Mouse (Mus musculus) hindbrain, embryonic 15.5 days (tissue): ENCODE measurements at regions not wholly inside any gene's neighbourhood (a gene's known extent, or its start where the extent isn't known, plus 50 kb on each side); places are given as distances from the start of the nearest gene placed in this dataset.

Source experiments
- ATAC-seq: fragments of 200-750 bp; cut with Nextera tagmentation; 2 replicates; pipeline ENCODE4 v1.8.0; 2017; ENCODE audit warnings: low read depth, moderate number of reproducible peaks, moderate TSS enrichment; ENCODE audit not compliant: low FRiP score
- H3K27ac ChIP-seq: fragments of 300-500 bp; sonication (generic); replicated peaks from 2 replicates; pipeline ENCODE4 v1.5.1; 2015; ENCODE audit warnings: mild to moderate bottlenecking, inconsistent platforms
- H3K27me3 ChIP-seq: fragments of 300-500 bp; sonication (generic); 2 replicates; pipeline ENCODE4 v1.6.1; 2015; ENCODE audit warnings: control low read depth, inconsistent platforms
- H3K36me3 ChIP-seq: fragments of 300-500 bp; sonication (generic); 2 replicates; pipeline ENCODE4 v1.6.1; 2015; ENCODE audit warnings: control low read depth, inconsistent platforms
- H3K4me1 ChIP-seq: fragments of 300-500 bp; sonication (generic); replicated peaks from 2 replicates; pipeline ENCODE4 v1.6.1; 2015; ENCODE audit warnings: control low read depth, inconsistent platforms
- H3K4me2 ChIP-seq: fragments of 300-500 bp; sonication (generic); 2 replicates; pipeline ENCODE4 v1.6.1; 2015; ENCODE audit warnings: moderate library complexity, mild to moderate bottlenecking, inconsistent platforms
- H3K4me3 ChIP-seq: fragments of 300-500 bp; sonication (generic); 2 replicates; pipeline ENCODE4 v1.5.1; 2015; ENCODE audit warnings: mild to moderate bottlenecking, inconsistent platforms
- H3K9ac ChIP-seq: fragments of 300-500 bp; sonication (generic); 2 replicates; pipeline ENCODE4 v1.6.1; 2015; ENCODE audit warnings: inconsistent platforms
- H3K9me3 ChIP-seq: fragments of 300-500 bp; sonication (generic); 2 replicates; pipeline ENCODE4 v1.6.1; 2016; ENCODE audit warnings: control low read depth, inconsistent platforms
- whole genome bisulfite sequencing: fragments of 180-500 bp; shearing (Covaris S2); methylation state at CpG from one replicate; pipeline ENCODE4 v1.1.7; 2015; 5-methylcytosine and 5-hydroxymethylcytosine counted together

DNA sequence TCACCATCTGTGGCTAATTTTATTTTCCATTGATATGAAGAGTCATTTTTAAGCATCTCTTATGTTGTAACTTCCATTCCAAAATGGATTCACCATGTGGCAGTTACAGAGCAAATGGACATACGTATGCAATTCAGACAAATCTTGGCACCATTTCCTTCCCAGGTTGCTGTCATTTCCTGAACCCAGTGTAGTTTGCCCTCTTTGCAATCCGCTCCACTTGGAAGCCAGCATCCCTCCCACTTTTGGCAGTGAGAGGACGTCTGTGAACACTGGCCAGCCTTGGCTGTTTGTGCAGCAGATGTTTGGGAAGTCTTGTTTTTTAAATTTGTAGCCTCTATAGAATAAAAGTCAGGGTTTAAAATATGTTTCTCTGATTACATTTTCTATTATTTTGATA, 510.6 kb upstream of the Cdh7 start:
- H3K27ac ChIP-seq: no peak overlapping the region
- H3K36me3 ChIP-seq: no peaks in the 10 kb centered on the region
- 57% methylated on average over 3 of the region's 3 CpGs for WGBS
- no peak overlapping the region for H3K4me2 ChIP-seq
- no peaks in the 10 kb centered on the region for H3K27me3 ChIP-seq
- no peak overlapping the region for H3K9ac ChIP-seq
- H3K4me3 ChIP-seq: no peak overlapping the region
- no peaks in the 10 kb centered on the region for H3K9me3 ChIP-seq
- ATAC-seq: peak; percentile 73
- no peaks in the 10 kb centered on the region for H3K4me1 ChIP-seq

DNA sequence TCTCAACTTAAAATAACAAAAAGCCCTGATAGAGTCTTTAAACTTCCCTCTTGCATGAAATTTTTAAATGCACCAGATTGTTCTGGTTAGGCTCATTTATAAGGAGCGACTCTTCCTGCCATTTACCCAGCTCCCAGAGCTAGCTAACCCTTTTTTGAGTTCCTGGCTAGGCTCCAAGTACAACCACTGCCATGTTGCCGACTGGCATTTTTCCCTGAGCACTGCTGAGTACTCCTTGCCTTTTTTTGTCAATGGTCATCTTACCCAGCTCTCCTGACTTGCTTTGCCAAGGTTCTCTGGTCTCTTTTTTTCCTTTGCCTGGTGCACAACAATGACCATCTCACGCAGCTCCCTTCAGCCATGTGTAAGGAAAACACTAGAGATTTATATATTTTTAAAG, 500.8 kb upstream of the Cdh7 start:
- no peak for ATAC-seq

DNA sequence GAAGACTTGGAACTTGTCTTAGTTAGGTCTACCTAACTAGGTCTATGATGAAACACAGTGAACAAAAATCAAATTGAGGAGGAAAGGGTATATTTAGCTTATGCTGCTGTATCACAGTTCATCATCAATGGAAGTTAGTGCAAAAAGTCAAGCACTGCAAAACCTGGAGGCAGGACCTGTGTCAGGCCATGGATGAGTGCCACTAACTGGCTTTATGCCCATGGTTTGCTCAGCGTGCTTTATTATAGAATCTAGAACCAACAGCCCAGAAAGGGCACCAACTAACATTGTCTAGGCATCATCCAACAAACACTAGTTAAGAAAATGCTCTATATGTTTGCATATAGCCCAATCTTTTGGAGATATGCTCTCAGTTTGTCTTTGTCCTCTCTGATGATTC, 486.3 kb upstream of the Cdh7 start:
- no peaks in the 10 kb centered on the region for H3K27me3 ChIP-seq
- H3K4me1 ChIP-seq: no peaks in the 10 kb centered on the region
- no peak overlapping the region for H3K4me3 ChIP-seq
- no peak overlapping the region for H3K4me2 ChIP-seq
- no peak for ATAC-seq
- H3K9ac ChIP-seq: no peak overlapping the region
- no peak overlapping the region for H3K27ac ChIP-seq
- no peaks in the 10 kb centered on the region for H3K9me3 ChIP-seq
- no peaks in the 10 kb centered on the region for H3K36me3 ChIP-seq
- WGBS: 68% methylated on average over 1 of the region's 1 CpGs

More for the DNA sequence above, 500.8 kb upstream of the Cdh7 start:
- H3K27me3 ChIP-seq: no peaks in the 10 kb centered on the region
- H3K9ac ChIP-seq: no peak overlapping the region
- no peaks in the 10 kb centered on the region for H3K36me3 ChIP-seq
- no peak overlapping the region for H3K4me3 ChIP-seq
- no peaks in the 10 kb centered on the region for H3K4me1 ChIP-seq
- no peak overlapping the region for H3K27ac ChIP-seq
- H3K9me3 ChIP-seq: no peaks in the 10 kb centered on the region
- no peak overlapping the region for H3K4me2 ChIP-seq
- WGBS: 51% methylated on average over 3 of the region's 3 CpGs

DNA sequence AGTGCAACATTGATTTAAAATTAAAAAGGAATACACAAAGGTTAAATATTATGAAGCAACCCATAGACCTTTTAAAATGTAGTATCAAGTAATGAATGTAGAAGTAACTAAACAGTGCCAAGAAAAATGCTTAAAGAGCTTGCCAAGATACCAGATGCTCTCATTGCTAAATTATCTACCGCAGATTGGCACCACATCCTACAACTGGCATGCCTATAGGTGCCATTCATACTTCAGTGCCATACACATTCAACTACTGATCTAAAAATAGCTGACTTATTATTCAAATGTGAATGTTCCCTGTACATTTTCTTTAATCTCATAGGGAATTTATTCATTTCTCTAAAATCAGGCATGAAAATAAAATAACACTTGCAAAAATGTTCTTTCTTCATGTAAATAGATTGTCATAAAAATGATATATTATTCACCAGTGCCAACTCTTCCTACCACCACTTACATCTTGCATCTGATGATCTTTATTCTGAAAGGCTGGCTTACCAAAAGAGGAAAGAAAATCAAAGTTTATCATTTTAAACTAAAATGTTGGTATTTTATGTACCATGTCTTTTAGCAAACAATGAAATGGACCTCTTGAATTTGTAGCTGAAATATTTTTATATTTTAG, 469.5 kb upstream of the Cdh7 start:
- H3K4me2 ChIP-seq: no peak overlapping the region
- H3K27ac ChIP-seq: no peak overlapping the region
- H3K27me3 ChIP-seq: no peaks in the 10 kb centered on the region
- H3K4me3 ChIP-seq: no peak overlapping the region
- no peak for ATAC-seq
- no peaks in the 10 kb centered on the region for H3K9me3 ChIP-seq
- no peaks in the 10 kb centered on the region for H3K36me3 ChIP-seq
- WGBS: 65% methylated on average over 1 of the region's 1 CpGs
- no peak overlapping the region for H3K9ac ChIP-seq
- H3K4me1 ChIP-seq: no peaks in the 10 kb centered on the region

DNA sequence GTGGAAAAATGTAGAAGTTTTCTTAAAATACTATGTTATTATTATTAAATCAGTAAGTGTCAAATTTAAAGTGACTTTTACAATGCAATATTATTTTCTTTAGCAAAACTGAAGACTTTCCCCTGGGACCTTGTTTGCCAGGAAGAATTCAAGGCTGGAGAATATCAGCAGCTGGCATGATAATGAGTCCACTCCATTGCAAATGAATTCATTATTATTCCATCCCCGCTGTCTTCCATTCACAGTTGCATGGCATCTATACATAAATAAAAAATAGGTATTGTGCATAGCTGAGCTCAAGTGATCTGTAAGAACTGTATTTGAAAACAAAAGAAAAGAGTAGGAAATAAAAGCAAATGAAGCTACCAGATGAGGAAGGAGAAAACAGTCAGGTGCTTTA, 467.9 kb upstream of the Cdh7 start:
- Histone ChIP-seq H3K4me3 (no peak overlapping the region), H3K27ac (no peak overlapping the region), H3K9me3 (no peaks in the 10 kb centered on the region), H3K4me2 (no peak overlapping the region), H3K36me3 (no peaks in the 10 kb centered on the region), H3K4me1 (no peaks in the 10 kb centered on the region), H3K9ac (no peak overlapping the region), H3K27me3 (no peaks in the 10 kb centered on the region)
- 24% methylated on average over 1 of the region's 1 CpGs for WGBS
- no peak for ATAC-seq
